Mouse (Mus musculus) myocyte (in vitro differentiated cells): ENCODE measurements around the gene Pdzd2.

ENCODE experiments used
- POLR2AphosphoS2 ChIP-seq: IDR thresholded peaks from one replicate; pipeline ENCODE4 v1.6.1; 2011; ENCODE audit warnings: low read depth, control low read depth; ENCODE audit not compliant: insufficient read length
- USF1 ChIP-seq: IDR thresholded peaks from one replicate; pipeline ENCODE4 v1.6.1; 2011; ENCODE audit warnings: low read depth, mild to moderate bottlenecking, control low read depth, moderate library complexity

- TF ChIP-seq USF1 (no peak), POLR2AphosphoS2 (no peak)
Observed at GRCm38 (mm10) chr15:12583051-12583450, 156.7 kb downstream of the Pdzd2 start.
